Mouse (Mus musculus): ENCODE data around the gene Cgas.
"Not testable (repeated sequence)": the region's sequence is repeated elsewhere in the genome, so short reads cannot be mapped to it uniquely, and the experiment has no call there.

Gene Cgas

GRCm38 (mm10) chr9:78442579-78443392 is at the start of gene Cgas:
Cgas (minus strand) TSS chr9:78443237.
- DNase-seq (ENCODE audit: low spot score) = peak; percentile 22

DNA sequence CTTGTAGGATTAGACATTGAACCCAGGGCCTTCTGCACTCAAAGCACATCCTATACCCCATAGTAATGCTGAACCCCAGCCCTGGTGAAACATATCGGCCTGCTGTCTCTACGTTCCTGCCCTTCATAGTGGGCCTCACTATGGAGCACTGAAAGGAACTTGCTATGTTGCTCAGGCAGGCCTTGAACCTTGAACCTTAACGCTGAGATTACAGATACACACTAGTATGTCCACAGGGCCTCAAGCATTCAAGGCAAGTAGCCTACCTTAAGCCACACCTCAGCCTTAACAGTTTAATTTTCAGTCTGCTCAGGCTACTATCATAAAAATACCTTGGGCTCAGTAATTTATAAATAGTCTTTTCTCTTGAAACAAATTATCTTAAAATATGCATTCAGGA is 49.2 kb upstream of the Cgas start:
- DNase-seq (ENCODE audit: low spot score) = no peak

DNA sequence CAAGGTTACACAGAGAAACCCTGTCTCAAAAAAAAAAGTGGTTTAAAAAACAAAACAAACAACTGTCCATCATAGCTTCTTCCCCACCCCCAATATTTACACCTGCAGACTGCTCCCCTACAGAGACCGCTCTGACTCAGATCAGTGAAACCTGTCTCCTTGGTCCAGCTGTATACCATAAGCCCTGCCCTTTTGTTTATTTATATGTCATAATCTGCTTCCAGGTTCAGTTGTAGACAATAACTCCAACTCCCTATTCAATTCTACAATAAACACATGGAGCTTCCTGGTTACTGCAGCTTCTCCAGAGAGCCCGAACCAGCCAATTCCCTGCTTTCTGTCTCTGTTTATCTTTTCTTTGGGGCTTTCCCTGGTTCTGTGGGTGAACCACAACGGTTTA is 48.1 kb upstream of the Cgas start:
- DNase-seq (ENCODE audit: low spot score) = no peak

GRCm38 (mm10) chr9:78488890-78489420 is 45.9 kb upstream of the Cgas start, which contains the start of gene Eef1a1:
Eef1a1 (minus strand) TSS chr9:78489151.
- peak; percentile 18 for DNase-seq (ENCODE audit: low spot score)

DNA sequence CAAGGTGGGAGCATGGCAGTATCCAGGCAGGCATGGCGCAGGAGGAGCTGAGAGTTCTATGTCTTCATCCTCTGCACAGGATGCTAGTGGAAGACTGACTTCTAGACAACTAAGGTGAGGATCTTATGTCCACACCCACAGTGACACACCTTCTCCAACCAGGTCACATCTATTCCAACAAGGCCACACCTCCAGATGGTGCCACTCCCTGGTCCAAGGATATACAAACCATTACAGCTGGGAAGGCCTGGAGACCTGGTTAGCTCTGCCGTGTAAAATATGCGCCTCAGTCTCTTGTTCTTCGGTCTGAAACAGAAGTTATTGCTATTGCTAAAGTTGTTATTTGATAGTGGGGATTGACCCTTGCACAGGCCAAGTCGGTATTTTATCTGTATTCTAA is 45.0 kb upstream of the Cgas start:
- DNase-seq (ENCODE audit: low spot score) = not testable (repeated sequence)

- no peak for DNase-seq (ENCODE audit: low spot score)
Measured at GRCm38 (mm10) chr9:78484660-78485059, 41.6 kb upstream of the Cgas start.

DNA sequence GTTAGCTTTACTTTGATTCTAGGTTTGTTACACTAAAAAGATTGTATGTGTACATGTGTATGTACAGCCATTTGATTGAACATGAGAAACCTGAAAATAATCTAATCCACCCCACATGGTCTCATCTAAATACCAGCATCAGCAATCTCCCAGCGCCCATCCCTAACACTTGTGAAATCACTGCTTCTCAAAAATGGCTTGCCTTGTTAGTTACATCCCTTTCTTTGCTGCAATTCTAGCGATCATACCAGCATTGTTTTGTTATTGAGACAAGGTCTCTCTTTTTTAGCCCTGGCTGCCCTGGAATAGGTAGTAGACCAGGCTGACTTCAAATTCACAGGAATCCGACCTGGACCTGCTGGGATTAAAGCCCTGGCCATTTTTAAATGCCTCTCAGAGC is 39.3 kb upstream of the Cgas start:
- DNase-seq (ENCODE audit: low spot score) = no peak

- peak; percentile 88 for DNase-seq (ENCODE audit: low spot score)
Measured at GRCm38 (mm10) chr9:78481423-78482331, 38.6 kb upstream of the Cgas start.

DNA sequence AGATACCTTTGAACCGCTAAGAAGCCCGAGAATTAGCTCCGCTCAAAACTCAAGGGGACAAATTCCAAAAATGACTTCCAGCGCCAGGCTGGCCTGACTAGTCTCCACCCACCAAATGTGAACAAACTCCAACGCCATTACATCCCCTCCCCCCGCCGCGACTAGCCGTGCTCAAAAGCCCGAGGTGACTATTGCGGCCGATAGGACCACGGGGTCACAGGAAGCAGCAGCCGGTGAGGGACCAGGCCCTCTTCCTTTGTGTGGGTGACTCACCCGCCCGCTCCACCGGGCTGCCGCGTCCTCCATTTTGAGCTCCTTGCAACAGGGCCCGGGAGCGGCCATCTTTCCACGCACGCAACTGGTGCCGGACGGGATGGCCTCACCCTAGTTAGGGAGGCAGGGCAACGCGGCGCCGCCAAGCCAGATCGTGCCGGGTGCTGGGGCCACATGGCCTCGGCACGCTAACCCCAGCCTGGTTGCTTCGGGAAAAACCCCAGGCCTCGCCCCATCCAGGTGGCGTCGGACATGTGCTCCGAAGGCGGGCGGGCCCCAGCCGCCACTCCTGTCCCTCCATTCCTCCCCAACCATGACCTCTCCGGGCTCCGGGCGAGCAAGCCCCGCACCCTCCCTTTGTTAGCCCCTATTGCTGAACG is 37.8 kb upstream of the Cgas start:
- DNase-seq (ENCODE audit: low spot score) = peak; percentile 75

- not testable (repeated sequence) for DNase-seq (ENCODE audit: low spot score)
Measured at GRCm38 (mm10) chr9:78480227-78480626, 37.2 kb upstream of the Cgas start.

DNA sequence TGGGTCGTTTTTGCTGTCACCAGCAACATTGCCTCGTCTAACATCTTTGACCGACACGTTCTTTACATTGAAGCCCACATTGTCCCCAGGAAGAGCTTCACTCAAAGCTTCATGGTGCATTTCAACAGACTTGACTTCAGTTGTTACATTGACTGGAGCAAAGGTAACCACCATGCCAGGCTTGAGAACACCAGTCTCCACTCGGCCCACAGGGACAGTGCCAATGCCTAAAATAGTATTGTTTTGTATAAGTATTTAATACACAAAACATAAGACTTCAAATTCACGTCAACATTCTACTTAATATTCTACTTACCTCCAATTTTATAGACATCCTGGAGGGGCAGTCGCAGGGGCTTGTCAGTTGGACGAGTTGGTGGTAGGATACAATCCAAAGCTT is 36.3 kb upstream of the Cgas start:
- not testable (repeated sequence) for DNase-seq (ENCODE audit: low spot score)

- not testable (repeated sequence) for DNase-seq (ENCODE audit: low spot score)
Measured at GRCm38 (mm10) chr9:78478009-78478605, 35.1 kb upstream of the Cgas start.

GRCm38 (mm10) chr9:78477021-78477551 is 34.0 kb upstream of the Cgas start:
- DNase-seq (ENCODE audit: low spot score) = no peak

DNA sequence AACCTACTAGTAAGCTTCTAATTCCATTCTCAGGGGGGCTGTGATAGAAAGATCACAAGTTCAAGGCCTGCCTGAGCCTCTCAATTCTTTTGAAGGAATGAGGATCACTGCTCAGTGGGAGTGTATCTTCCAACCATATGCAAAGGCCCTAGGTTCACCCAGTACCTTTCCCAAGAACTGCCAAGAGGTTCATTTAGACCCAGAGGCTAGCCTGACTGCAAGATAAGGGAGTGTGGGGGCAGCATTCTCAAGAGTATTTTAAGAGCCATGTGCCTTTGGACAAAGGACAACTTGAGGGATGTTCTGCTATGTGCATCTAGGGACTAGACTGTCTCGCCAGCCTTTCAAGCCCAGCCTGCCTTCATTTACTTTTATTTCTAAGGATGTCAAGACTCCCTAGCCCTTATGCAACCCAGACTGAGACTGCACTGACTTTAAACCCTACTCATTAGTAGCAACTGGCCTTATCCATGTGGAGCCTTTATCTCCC is 33.5 kb upstream of the Cgas start:
- DNase-seq (ENCODE audit: low spot score) = no peak

GRCm38 (mm10) chr9:78475873-78476272 is 32.8 kb upstream of the Cgas start:
- no peak for DNase-seq (ENCODE audit: low spot score)

DNA sequence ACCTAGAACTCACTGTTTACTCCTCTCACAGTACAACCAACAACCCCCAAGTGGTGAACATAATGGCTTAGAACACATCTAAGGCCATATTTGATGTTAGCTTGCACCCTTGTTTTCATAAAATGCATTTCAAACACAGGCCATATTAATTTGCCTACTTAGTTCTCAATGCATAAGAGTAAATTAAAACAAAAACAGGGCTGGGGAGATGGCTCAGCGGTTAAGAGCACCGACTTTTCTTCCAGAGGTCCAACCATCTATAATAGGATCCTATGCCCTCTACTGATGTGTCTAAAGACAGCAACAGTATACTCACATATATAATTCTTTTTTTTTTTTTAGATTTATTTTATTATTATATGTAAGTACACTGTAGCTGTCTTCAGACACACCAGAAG is 32.3 kb upstream of the Cgas start:
- DNase-seq (ENCODE audit: low spot score) = no peak

- DNase-seq (ENCODE audit: low spot score) = no peak
Measured at GRCm38 (mm10) chr9:78474771-78475382, 31.8 kb upstream of the Cgas start.

DNA sequence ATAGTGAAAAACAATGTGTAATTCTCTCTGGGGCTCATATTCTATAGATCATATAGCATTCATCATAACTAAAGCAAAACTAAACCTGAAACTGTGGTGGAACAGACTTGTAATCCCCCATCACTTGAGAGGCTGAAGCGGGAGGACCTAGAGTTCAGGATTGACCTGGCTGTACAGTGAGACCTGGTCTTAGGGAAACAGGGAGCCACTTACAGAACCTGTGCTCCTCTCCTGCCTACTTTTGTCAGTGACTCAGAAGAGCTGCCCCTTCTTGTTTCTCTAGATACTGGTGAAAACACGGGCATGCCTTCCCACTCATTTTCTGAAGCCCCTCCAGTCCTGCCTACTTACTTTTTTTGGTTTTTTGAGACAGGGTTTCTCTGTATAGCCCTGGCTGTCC is 31.2 kb upstream of the Cgas start:
- DNase-seq (ENCODE audit: low spot score) = no peak

DNA sequence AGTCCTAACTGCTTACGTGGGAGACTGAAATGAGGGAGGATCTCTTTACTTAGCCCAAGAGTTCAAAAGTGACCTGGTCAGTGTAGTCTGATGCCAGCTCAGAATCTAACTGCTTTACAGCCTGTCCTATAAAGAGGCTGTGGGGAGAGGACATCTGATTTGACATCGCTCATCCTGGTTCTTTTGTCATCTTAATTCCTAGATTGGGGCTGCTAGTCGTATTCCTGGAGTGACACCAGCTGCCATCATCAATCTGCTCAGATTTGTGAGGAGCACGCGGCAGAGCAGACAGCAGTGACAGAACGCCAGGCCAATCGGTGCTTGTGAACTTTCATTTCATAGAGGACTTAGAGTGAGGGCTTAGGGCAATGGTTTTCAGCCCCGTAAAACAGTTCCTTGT is 30.6 kb upstream of the Cgas start:
- no peak for DNase-seq (ENCODE audit: low spot score)

DNA sequence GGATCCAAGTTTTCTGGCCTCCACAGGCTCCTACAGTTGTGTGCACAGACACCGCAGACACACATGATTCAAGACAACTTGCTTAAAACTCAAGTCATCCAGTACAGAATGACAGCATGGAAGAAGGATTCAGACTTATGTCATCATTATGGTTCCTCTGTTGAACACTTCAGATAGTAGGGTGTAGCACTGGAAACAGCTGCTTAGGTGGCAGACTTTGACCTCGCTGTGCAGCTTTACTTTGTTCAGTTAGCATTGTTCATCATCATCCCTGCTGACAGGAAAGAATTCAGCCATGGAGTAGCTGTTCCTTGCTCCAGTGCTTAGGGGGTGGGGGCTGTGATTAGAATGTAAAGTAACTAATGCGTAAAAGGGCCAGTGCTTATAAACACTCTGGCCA is 22.7 kb upstream of the Cgas start:
- no peak for DNase-seq (ENCODE audit: low spot score)

- no peak for DNase-seq (ENCODE audit: low spot score)
Measured at GRCm38 (mm10) chr9:78463337-78463736, 20.3 kb upstream of the Cgas start.
